Mouse (Mus musculus): ENCODE measurements around the gene Gng7. TPM values are rescaled to one million over a fixed set of nuclear protein-coding genes. Genes with fewer than 3 reads are reported as not detected.

Gene Gng7
- polyA plus RNA-seq, 1 experiment from 2014 or later, result 8.0 TPM

GRCm38 (mm10) chr10:80987709-80988441 is 26.9 kb downstream of the Gng7 start:
- DNase-seq (ENCODE audit: low spot score) (peak; percentile 93), ATAC-seq (replicated peaks; ENCODE audit: low FRiP score) (peak; percentile 77)
- peaks cover 4% of the 10 kb centered on the region; the same call in 1 of the 2 replicates for H3K4me1 ChIP-seq (replicated peaks; ENCODE audit: control insufficient read depth, insufficient read depth, low read length)
- H3K27me3 ChIP-seq (ENCODE audit: control insufficient read depth, insufficient read depth, low read length), result peaks cover 25% of the 10 kb centered on the region
- no peak overlapping the region; the same call in 1 of the 2 replicates for H3K9ac ChIP-seq (ENCODE audit: low read length)
- H3K27ac ChIP-seq (ENCODE audit: low read depth, low read length), result no peak overlapping the region
- no peak overlapping the region for H3K4me2 ChIP-seq (ENCODE audit: low read depth, low read length, severe bottlenecking)
- no peaks in the 10 kb centered on the region for H3K36me3 ChIP-seq (ENCODE audit: control insufficient read depth, insufficient read depth, low read length)
- H3K4me3 ChIP-seq (ENCODE audit: low read depth, low read length), result no peak overlapping the region
- H3K9me3 ChIP-seq (ENCODE audit: control insufficient read depth, low read length), result no peaks in the 10 kb centered on the region
- WGBS, result 14% methylated on average over 10 of the region's 10 CpGs

GRCm38 (mm10) chr10:80986754-80987153 is 28.0 kb downstream of the Gng7 start:
- WGBS, result 75% methylated on average over 6 of the region's 6 CpGs
- Histone ChIP-seq H3K36me3 (ENCODE audit: control insufficient read depth, insufficient read depth, low read length) (no peaks in the 10 kb centered on the region), H3K4me3 (ENCODE audit: low read depth, low read length) (no peak overlapping the region), H3K9me3 (ENCODE audit: control insufficient read depth, low read length) (no peaks in the 10 kb centered on the region), H3K4me1 (replicated peaks; ENCODE audit: control insufficient read depth, insufficient read depth, low read length) (peaks cover 4% of the 10 kb centered on the region; the same call in 1 of the 2 replicates), H3K9ac (ENCODE audit: low read length) (no peak overlapping the region), H3K4me2 (ENCODE audit: low read depth, low read length, severe bottlenecking) (no peak overlapping the region), H3K27me3 (ENCODE audit: control insufficient read depth, insufficient read depth, low read length) (peaks cover 25% of the 10 kb centered on the region), H3K27ac (ENCODE audit: low read depth, low read length) (no peak overlapping the region)
- ATAC-seq (replicated peaks; ENCODE audit: low FRiP score) (no peak), DNase-seq (ENCODE audit: low spot score) (no peak)

- DNase-seq (ENCODE audit: low spot score) (no peak), ATAC-seq (replicated peaks; ENCODE audit: low FRiP score) (no peak)
- H3K9me3 ChIP-seq (ENCODE audit: control insufficient read depth, low read length), result no peaks in the 10 kb centered on the region
- H3K4me2 ChIP-seq (ENCODE audit: low read depth, low read length, severe bottlenecking), result peak overlapping the region; percentile 5; the same call in 1 of the 2 replicates
- H3K4me1 ChIP-seq (replicated peaks; ENCODE audit: control insufficient read depth, insufficient read depth, low read length), result peaks cover 4% of the 10 kb centered on the region; the same call in 1 of the 2 replicates
- H3K36me3 ChIP-seq (ENCODE audit: control insufficient read depth, insufficient read depth, low read length), result no peaks in the 10 kb centered on the region
- WGBS, result 35% methylated on average over 13 of the region's 13 CpGs
- no peak overlapping the region for H3K9ac ChIP-seq (ENCODE audit: low read length)
- peaks cover 25% of the 10 kb centered on the region for H3K27me3 ChIP-seq (ENCODE audit: control insufficient read depth, insufficient read depth, low read length)
- no peak overlapping the region for H3K27ac ChIP-seq (ENCODE audit: low read depth, low read length)
- no peak overlapping the region for H3K4me3 ChIP-seq (ENCODE audit: low read depth, low read length)
Observed at GRCm38 (mm10) chr10:80985970-80986701, 28.6 kb downstream of the Gng7 start.

- no peak overlapping the region for H3K9ac ChIP-seq (ENCODE audit: low read length)
- no peak overlapping the region for H3K4me3 ChIP-seq (ENCODE audit: low read depth, low read length)
- no peak overlapping the region for H3K27ac ChIP-seq (ENCODE audit: low read depth, low read length)
Observed at GRCm38 (mm10) chr10:80985241-80985969, 29.3 kb downstream of the Gng7 start.

GRCm38 (mm10) chr10:80984223-80984622 is 30.5 kb downstream of the Gng7 start:
- H3K9me3 ChIP-seq (ENCODE audit: control insufficient read depth, low read length), result no peaks in the 10 kb centered on the region
- H3K9ac ChIP-seq (ENCODE audit: low read length), result no peak overlapping the region
- no peak overlapping the region for H3K27ac ChIP-seq (ENCODE audit: low read depth, low read length)
- ATAC-seq (replicated peaks; ENCODE audit: low FRiP score) (no peak), DNase-seq (ENCODE audit: low spot score) (no peak)
- H3K4me3 ChIP-seq (ENCODE audit: low read depth, low read length), result no peak overlapping the region
- WGBS, result 92% methylated on average over 12 of the region's 12 CpGs
- no peak overlapping the region for H3K4me2 ChIP-seq (ENCODE audit: low read depth, low read length, severe bottlenecking)
- H3K4me1 ChIP-seq (replicated peaks; ENCODE audit: control insufficient read depth, insufficient read depth, low read length), result peaks cover 4% of the 10 kb centered on the region; the same call in 1 of the 2 replicates
- no peaks in the 10 kb centered on the region for H3K36me3 ChIP-seq (ENCODE audit: control insufficient read depth, insufficient read depth, low read length)
- H3K27me3 ChIP-seq (ENCODE audit: control insufficient read depth, insufficient read depth, low read length), result peaks cover 25% of the 10 kb centered on the region

More at GRCm38 (mm10) chr10:80985241-80985969, 29.3 kb downstream of the Gng7 start:
- Histone ChIP-seq H3K27me3 (ENCODE audit: control insufficient read depth, insufficient read depth, low read length) (peaks cover 25% of the 10 kb centered on the region), H3K36me3 (ENCODE audit: control insufficient read depth, insufficient read depth, low read length) (no peaks in the 10 kb centered on the region), H3K4me2 (ENCODE audit: low read depth, low read length, severe bottlenecking) (peak overlapping the region; percentile 5; the same call in 1 of the 2 replicates), H3K9me3 (ENCODE audit: control insufficient read depth, low read length) (no peaks in the 10 kb centered on the region), H3K4me1 (replicated peaks; ENCODE audit: control insufficient read depth, insufficient read depth, low read length) (peaks cover 4% of the 10 kb centered on the region; the same call in 1 of the 2 replicates)
- WGBS, result 7% methylated on average over 37 of the region's 37 CpGs
- DNase-seq (ENCODE audit: low spot score) (no peak), ATAC-seq (replicated peaks; ENCODE audit: low FRiP score) (no peak)

- H3K27ac ChIP-seq (ENCODE audit: low read depth, low read length), result no peak overlapping the region
- ATAC-seq (replicated peaks; ENCODE audit: low FRiP score) (no peak), DNase-seq (ENCODE audit: low spot score) (no peak)
- H3K9ac ChIP-seq (ENCODE audit: low read length), result no peak overlapping the region
- no peak overlapping the region for H3K4me2 ChIP-seq (ENCODE audit: low read depth, low read length, severe bottlenecking)
- no peaks in the 10 kb centered on the region for H3K9me3 ChIP-seq (ENCODE audit: control insufficient read depth, low read length)
- 75% methylated on average over 4 of the region's 4 CpGs for WGBS
- peaks cover 23% of the 10 kb centered on the region for H3K27me3 ChIP-seq (ENCODE audit: control insufficient read depth, insufficient read depth, low read length)
- peaks cover 4% of the 10 kb centered on the region; the same call in 1 of the 2 replicates for H3K4me1 ChIP-seq (replicated peaks; ENCODE audit: control insufficient read depth, insufficient read depth, low read length)
- H3K4me3 ChIP-seq (ENCODE audit: low read depth, low read length), result no peak overlapping the region
- no peaks in the 10 kb centered on the region for H3K36me3 ChIP-seq (ENCODE audit: control insufficient read depth, insufficient read depth, low read length)
Observed at GRCm38 (mm10) chr10:80982381-80982780, 32.4 kb downstream of the Gng7 start.

GRCm38 (mm10) chr10:80981564-80982112 is 33.1 kb downstream of the Gng7 start:
- 66% methylated on average over 7 of the region's 7 CpGs for WGBS
- ATAC-seq (replicated peaks; ENCODE audit: low FRiP score), result no peak

GRCm38 (mm10) chr10:80975478-80975877 is 39.3 kb downstream of the Gng7 start:
- Histone ChIP-seq H3K9me3 (ENCODE audit: control insufficient read depth, low read length) (no peaks in the 10 kb centered on the region), H3K27ac (ENCODE audit: low read depth, low read length) (no peak overlapping the region), H3K4me2 (ENCODE audit: low read depth, low read length, severe bottlenecking) (no peak overlapping the region), H3K4me3 (ENCODE audit: low read depth, low read length) (no peak overlapping the region), H3K27me3 (ENCODE audit: control insufficient read depth, insufficient read depth, low read length) (no peaks in the 10 kb centered on the region), H3K9ac (ENCODE audit: low read length) (no peak overlapping the region), H3K36me3 (ENCODE audit: control insufficient read depth, insufficient read depth, low read length) (no peaks in the 10 kb centered on the region), H3K4me1 (replicated peaks; ENCODE audit: control insufficient read depth, insufficient read depth, low read length) (no peaks in the 10 kb centered on the region)
- DNase-seq (ENCODE audit: low spot score) (no peak), ATAC-seq (replicated peaks; ENCODE audit: low FRiP score) (no peak)
- WGBS, result 91% methylated on average over 11 of the region's 11 CpGs

More at GRCm38 (mm10) chr10:80981564-80982112, 33.1 kb downstream of the Gng7 start:
- no peak overlapping the region for H3K9ac ChIP-seq (ENCODE audit: low read length)
- H3K27me3 ChIP-seq (ENCODE audit: control insufficient read depth, insufficient read depth, low read length), result peaks cover 17% of the 10 kb centered on the region
- peaks cover 4% of the 10 kb centered on the region; the same call in 1 of the 2 replicates for H3K4me1 ChIP-seq (replicated peaks; ENCODE audit: control insufficient read depth, insufficient read depth, low read length)
- DNase-seq (ENCODE audit: low spot score), result no peak
- no peaks in the 10 kb centered on the region for H3K36me3 ChIP-seq (ENCODE audit: control insufficient read depth, insufficient read depth, low read length)
- H3K27ac ChIP-seq (ENCODE audit: low read depth, low read length), result no peak overlapping the region
- H3K9me3 ChIP-seq (ENCODE audit: control insufficient read depth, low read length), result no peaks in the 10 kb centered on the region
- H3K4me3 ChIP-seq (ENCODE audit: low read depth, low read length), result no peak overlapping the region
- no peak overlapping the region for H3K4me2 ChIP-seq (ENCODE audit: low read depth, low read length, severe bottlenecking)
